Mouse (Mus musculus): Measurements from ENCODE around the gene Fcgrt.

The Fcgrt gene

DNA sequence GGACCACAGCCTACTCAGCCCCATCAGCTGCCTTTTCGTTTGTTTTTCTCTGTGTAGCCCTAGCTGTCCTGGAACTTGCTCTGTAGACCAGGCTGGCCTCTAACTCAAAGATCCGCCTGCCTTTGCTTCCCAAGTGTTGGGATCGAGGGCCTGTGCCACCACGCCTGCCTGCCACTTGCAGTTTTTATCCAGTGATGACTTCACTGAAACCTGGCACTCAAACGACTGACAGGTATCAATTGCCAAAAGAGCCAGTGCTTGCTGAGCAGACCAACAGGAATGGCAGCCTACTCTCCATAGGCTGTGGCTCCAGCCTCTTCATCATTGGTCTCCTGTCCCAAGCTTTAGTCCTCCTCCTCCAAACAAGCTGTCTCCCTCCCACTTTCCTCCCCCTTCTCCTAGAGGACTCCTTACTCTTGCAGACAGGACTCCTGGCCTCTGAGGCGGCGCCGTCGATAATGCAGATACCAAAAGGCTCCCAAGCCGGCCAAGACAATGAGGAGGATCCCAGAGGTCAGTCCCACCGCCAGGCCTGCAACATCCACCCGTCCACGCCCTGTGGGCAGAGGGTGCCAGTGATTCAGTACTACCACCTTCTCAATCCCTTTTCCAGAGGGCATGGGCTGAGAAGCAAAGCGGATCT lies 47.2 kb downstream of the Fcgrt start:
- no peak for DNase-seq (ENCODE audit: low spot score)

DNA sequence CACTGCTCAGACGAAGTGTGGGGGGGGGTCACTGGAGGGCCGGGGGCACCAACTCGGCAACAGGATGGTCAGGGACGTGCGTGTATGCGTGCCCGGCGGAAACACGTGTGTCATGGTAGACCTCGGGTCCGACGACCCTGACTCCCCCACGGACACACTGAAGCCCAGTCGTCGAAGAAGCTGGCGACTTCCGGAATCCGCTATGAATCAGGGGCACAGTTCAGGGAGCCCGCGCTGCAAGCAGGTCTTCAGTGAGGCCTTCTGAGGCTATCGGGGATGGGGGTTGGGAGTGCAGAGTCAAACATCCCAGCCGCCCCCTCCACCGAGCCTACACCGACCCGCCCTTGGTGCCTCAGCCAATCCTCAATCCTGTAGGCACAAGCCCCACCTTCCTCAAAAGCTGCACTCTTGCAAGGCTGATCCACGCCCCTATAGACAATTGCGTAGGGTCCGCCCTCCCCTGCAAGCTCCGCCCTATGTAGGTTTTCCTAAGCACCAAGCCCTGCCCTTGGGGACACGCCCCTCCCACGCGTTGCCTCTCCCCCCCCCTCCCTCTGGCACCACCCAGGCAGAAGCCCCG lies 49.6 kb downstream of the Fcgrt start:
- DNase-seq (ENCODE audit: low spot score), result peak; percentile 93

DNA sequence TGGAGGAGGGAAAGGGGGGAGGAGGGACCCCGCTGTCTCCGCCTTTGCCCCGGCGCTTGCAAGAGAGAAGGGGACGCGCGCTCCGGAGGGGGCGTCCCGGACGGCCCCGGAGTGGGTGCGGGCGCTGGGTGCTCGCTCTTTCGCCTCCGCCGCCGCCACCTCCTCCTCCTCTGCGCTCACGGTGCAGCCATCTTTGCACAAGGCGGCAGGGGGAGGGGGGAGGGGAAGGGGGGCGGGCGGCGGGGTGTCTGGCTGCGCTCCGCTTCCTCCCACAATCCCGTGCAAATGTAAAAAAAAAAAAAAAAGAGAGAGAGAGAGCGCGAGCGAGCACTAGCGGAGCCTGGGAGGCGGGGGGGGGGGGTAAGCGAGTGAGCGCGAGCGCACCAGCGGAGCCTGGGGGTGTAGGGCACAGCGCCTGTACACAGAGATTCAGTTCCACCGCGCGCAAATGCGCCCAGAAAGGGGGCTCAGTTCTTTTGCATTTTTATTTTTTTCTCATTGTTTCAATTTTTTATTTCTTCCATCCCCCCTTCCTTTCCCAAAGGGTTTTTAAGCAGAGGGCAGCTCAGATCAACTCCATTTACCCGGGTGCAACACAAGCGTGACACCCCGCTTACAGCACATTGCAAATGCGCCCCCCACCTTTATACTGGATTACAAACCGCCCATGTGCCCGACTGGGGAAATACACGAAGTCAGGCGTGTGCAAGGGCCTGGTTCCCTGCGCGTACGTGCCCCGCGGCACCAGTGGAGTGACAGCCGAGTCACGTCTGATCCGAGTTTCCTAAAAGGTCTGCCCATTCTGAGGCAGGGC lies 50.3 kb downstream of the Fcgrt start:
- DNase-seq (ENCODE audit: low spot score), result peak; percentile 80

DNA sequence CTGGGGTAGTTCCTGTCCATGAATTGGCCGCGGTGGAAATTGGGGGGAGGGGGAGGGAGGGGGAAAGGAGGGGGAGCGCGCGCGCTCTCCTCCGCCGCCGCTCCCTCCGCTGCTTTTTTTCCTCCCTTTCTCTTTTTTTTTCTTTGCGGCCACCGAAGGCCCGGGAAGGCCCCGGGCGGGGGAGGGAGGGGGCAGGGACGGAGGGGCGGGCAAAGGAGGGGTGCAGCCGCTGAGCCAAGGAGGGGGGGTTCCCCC lies 50.9 kb downstream of the Fcgrt start, which contains the start of gene Prr12:
TSS of gene Prr12 (minus strand) at position 20 of the 255 bp plus-strand sequence.
- no peak for DNase-seq (ENCODE audit: low spot score)

DNA sequence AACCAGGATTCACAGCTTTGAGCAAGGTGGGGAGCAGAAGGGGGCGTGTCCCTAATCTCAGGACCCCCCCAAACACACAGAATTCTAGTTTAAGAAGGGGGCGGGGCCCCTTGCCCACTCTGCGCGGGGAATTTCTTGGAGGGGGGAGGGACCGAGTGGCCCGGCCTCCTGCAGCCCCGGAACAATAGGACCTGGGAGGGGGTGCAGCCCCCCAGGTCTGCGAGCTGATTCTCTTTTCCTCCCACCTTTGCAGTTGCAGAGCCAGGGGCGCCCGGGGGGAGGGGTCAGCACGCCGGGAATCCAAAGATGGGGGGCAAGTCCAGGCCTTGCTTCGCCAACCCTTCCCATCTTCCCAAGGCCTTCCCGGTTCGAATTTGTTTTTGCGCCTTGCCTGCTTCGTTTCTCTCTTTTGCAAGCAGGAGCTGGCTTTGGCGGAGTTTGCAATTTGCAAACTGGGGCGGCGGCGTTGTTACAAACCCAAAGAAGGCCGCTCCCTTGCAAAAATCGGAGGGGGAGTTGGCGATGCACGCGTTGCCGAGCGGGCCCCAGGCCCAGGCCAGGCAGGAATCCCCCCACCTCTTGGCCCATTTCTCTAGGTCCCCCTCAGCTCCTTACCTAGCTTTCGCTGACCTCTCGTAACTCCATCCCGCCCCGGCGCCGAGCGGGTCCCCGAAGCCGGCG lies 51.3 kb downstream of the Fcgrt start:
- DNase-seq (ENCODE audit: low spot score), result peak; percentile 42

DNA sequence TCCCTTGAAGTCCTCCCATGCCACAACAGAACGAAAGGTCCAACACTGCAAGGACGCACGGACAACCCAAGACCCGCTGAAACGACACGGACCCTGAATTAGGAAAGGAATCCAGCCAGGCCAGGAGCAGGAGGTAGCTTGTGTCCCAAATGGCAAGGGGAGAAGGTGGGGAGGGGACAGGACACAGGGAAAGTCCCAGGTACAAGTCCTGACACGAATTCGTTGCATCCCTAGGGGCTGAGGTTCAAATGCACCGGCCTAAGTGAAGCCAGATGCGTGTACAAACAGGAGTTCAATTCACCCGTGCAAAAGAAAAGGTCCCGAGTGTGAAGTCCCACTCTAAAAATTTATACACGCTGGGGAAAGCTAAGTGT lies 52.1 kb downstream of the Fcgrt start:
- DNase-seq (ENCODE audit: low spot score), result peak; percentile 21

DNA sequence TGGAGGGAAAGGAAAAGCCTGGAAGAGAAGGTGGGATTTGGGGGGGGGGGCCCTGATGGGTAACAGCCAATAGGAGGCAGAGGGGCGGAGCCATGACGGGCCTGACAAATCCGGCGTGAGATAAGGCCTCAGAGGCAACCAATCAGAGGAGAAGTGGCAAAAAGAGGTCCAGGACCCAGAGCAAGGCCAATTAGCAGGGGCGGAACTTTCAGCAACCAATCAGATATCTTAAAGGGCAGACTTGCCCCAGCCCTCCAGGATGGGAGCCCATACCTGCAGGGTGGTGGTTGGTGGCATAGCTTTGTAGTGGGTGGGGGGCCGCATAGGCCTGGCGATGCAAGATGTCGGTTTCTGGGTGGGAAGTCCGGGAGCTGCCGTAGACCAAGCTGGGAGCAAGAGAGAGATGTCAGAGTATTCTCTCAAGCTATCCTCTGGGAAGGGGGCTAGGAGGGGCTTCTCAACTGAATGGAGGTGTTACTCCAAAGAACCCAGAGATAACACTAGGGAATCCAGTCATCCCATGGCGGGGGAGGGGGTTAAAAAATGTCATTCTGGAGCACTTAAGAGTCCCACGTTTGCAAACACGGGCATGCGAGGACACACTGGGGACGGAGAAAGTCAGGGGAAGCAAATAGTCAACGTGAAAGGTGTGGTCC lies 52.6 kb downstream of the Fcgrt start:
- DNase-seq (ENCODE audit: low spot score), result peak; percentile 87

DNA sequence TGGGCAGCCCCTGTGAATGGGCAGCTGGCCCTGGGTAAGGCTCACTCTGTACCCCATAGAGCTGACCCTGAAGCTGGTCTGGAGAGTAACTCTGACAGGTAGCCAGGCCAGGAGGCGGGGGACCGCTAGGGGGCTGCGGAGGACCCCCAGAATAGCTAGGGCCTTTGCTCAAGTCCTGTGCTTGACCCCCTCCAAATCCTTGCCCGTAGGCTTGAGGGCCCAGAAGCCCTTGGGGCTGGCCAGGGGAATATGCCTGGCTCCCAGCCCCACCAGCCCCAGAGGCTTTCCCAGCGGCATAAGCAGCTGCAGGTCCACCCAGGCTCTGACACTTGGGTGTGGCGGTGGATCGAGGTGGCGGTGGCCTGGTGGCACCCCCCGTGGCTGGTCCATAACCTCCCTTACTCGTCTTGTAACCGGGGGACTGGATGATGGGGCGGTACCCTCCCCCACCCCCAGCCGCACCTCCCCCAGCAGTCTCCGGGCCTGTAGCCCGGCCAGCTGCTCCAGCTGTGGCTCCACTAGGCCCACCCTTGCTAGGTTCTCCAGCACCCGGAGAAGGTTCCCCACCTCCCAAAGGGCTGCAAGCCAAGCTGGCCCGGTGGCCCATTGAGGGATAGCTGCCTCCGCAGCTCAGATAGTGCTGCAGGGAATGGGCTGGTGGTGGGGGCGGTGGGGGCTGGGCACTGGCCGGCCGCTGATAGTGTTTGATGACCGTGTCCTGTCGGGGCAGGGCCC lies 54.6 kb downstream of the Fcgrt start:
- DNase-seq (ENCODE audit: low spot score), result peak; percentile 26

DNA sequence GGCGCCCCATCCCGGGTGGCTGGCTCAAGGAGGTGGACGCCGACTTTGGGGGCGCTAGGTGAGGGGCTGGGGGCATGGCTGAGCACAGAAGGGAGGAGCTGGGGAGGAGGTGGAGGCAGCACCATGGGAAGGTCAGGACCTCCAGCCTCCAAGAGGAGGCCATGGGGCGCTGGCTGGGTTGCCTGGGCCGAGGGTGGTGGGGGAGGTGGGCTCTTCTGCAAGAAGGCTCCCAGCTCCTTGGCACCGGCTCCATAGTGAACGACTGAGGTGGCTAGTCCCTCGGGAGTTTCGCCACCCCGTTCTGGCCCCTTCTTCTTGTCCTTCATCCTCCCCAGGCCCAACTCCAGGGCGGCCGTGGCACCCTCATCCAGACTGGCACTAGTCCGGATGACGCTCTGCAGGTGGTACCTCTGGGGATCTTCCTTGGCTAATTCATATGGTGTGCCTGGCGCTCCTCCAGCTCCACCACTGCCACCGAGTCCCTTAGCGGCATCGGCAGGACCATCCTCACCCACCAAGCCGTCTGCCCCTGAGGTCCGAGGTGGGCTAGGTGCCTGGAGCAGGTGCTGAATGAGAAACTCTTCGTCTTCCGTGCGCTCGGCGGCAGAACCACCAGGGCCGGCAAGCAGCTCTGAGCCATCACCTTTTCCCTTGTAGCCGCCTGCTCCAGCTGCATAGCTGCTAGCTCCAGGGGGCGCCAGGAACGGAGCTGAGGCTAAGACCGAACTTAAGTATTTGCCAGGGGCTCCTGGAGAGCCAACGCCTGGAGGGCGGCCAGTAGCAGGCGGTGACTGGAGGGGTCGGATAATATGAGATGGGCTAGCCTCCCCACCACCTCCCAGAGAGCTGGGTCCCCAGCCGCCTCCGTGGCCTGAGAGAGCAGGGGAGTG lies 55.4 kb downstream of the Fcgrt start:
- peak; percentile 33 for DNase-seq (ENCODE audit: low spot score)

DNA sequence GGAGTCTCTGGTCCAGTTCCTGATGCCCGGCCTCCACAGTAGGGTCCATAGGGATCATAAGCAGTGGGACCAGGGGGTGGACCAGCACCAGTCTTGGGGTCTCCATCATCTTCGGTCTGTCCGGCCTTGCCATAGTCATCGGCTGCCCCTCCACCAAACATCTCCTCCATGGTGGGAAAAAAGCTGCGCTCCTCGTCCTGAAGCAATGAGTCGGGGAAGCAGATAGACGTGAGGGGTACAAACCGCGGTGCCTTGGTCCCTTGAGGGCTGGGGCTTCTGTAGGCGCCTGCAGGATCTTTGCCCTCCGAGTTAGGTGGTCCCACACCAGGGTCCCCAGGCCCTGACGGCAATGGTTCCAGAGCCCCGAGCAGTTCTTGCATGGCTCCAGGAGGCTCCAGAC lies 56.2 kb downstream of the Fcgrt start:
- DNase-seq (ENCODE audit: low spot score), result no peak

DNA sequence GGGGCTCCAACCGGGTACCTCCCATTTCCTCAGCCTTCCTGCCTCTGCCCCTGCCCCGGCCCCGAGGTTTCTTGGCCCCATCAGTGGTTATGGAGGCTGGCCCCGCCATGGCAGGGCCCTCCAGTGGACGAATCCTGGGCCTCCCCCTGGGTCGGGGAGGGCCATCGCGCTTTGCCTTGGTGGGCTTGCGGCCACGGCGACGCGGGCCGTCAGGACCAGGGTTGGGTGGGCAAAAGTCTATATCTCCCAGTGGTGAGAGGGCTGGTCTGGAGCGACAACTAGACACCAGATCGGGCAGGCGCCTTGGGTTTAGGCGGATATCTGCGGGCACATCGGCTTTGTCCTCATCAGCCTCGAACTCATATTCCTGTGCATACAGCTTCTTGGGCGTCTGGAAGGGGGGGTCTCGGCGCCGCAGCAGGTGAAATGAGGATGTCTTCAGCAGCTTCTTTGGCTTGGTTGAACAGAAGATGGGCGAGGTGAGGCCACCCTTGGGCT lies 56.7 kb downstream of the Fcgrt start:
- no peak for DNase-seq (ENCODE audit: low spot score)

DNA sequence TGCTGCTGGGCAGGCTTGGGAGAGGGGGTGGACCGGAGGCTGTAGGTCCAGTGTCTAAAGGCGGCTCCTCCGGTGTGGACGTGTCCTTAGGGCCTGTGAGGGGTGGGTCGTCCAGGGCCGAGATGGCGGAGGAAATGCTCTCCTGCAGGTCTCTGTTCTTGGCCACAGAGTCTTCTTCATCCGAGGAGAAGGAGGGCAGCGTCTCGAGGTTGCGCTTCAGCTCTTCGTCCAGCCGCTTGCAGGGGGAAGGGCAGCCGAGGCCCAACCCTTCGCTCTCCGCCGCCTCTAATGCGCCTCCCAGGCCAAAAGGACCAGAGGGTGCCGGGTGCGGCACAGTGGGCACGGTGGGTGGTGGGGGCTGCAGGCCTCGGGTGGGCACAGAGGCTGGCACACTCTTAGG lies 57.9 kb downstream of the Fcgrt start:
- no peak for DNase-seq (ENCODE audit: low spot score)

DNA sequence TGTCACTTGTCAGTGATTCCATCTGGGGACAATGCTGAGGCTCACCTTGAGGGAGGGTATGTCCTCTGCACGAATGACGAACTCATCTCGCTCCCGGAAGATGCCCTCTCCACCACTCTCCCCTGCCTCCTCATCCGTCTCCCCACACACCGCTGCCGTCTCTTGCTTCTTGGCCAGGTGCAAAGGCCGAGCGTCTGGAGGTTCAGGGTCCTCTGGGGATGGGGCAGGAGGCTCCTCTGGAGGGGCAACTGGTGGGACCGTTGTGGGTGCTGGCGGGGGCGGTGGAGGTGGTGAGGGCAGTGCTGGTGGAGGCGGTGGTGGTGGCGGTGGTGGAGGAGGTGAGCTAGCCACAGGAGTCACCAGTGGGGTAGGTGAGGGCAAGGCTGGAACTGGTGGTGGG lies 60.3 kb downstream of the Fcgrt start:
- DNase-seq (ENCODE audit: low spot score), result no peak
